Mouse (Mus musculus) large intestine, adult 2 months (tissue): ENCODE measurements around the gene Arf5. TPM values are rescaled to one million over a fixed set of nuclear protein-coding genes. Genes with fewer than 3 reads are reported as not detected.

Source experiments
- DNase-seq: peaks from one replicate; pipeline ENCODE4 v3.0.0-alpha.2; 2012; ENCODE audit warnings: low read depth, low spot score
- WGBS: fragments of 180-500 bp; shearing (Covaris S2); methylation state at CpG from one replicate; pipeline ENCODE4 v1.1.7; 2018; 5-methylcytosine and 5-hydroxymethylcytosine counted together
- polyA plus RNA-seq: library from polyadenylated mRNA; depleted of rRNA; stranded (reverse); fragments of >200 nt; gene quantifications from 2 replicates; pipeline ENCODE4 v1.2.3, GENCODE M21; 2012; rRNA removed

Arf5 gene
- polyA plus RNA-seq = 609 and 620 TPM in 2 replicates

GRCm38 (mm10) chr6:28423313-28423712 lies at the start of gene Arf5:
Arf5 (plus strand) TSS chr6:28423560.
- WGBS = 2% methylated on average over 40 of the region's 42 CpGs
- peak; percentile 63 for DNase-seq

DNA sequence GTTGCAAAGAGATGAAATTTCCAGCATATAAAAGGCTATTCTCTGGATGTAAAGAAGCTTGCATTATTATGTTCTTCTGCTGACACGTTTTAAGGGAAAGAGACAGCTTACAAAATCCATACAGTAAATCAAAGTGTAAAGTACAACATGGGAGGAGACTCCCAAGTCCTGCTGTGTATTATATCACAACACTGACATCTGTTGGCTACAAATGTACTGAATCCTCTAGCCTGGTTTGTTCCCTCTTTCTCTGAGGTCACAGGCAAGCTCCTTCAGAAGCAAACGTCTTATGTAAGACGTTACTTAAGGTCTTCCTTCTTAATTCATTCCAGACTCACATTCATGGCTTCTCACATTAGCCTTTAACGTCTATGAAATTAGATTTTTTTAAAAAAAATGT lies 41.4 kb upstream of the Arf5 start:
- WGBS = 36% methylated on average over 4 of the region's 4 CpGs
- DNase-seq = no peak

- 79% methylated on average over 3 of the region's 3 CpGs for WGBS
- no peak for DNase-seq
Observed at GRCm38 (mm10) chr6:28385169-28385568, 38.2 kb upstream of the Arf5 start.

DNA sequence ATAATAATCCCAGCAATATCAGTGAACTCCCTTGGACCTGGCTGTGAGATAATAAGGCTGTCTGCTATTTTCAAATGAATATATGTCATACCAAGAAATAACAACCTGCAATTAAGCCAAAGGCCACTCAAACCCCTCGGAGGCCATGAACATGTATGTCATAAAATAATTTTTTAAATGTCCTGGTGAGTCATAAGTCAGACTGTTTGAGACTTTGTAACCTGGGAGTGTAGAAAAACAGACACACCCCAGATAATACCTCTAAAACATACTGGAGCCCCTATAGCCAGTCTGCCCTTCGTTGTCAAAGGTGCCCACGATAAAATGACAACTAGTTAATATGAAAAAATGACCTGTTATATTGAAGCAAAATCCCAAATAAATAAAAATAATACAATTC lies 34.3 kb upstream of the Arf5 start:
- WGBS = 41% methylated on average over 3 of the region's 3 CpGs
- no peak for DNase-seq

DNA sequence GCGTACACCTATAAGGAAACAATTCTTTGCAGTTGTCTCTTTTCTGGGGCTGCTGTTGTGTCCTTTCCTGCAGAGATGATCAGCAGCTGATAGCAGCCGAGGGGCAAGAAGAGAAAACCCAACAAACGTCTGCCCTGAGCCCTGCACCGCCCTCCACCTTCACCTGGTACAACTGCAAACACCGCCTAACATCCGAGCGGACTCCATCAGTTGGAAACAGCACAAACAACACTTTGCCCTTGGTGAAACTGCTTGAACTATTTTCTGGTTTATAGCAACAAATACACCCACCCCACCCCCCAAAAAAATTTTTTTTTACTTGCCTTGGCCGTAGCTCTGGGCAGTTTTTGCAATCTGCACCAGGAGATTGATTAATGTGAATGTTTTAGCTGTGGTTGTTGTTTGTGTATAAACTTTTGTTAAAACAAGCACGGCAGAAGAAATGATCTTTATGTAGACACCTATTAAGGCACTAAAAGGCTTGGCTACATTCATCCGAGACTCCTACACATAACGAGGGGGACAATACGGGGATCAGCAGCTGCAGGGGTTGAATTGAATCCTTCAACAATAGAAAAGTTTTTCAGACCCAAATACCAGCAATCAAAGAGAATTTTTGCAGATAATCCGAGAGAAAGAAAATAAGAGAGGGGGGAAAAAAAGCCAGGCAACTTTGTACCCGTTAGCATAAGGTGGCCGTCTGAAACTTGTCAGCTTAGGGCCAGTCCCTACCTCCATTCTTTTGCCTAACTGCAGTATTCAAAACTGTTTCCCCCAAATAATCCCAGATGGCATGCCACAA lies 27.1 kb upstream of the Arf5 start:
- DNase-seq = no peak
- 41% methylated on average over 15 of the region's 15 CpGs for WGBS

GRCm38 (mm10) chr6:28396853-28397457 lies 26.4 kb upstream of the Arf5 start:
- WGBS = 7% methylated on average over 19 of the region's 19 CpGs

DNA sequence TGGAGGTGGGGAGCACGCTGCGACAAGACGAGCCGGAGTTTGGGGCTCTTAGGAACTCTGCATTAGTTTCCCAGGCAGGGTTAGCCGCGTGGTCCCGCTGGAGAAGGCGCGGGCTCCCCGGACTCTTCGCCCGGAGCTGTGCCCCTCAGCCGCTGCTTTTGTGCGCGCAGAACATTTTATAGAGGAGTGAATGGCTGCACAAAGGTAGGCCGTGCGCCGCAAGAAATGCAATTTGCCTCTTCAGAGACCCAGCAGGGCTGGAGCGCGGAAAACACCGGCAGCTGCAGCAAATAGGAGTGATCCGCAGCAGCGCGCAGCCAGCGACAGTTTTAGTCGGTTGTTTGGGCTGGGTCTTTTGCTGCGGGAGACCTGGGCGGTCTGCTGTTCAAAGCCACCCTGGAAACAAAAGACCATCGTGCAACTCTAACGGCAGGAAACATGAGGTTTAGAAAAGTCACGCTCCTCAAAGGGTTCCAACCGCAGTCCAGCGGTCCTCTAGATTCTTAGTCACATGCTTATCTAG lies 25.6 kb upstream of the Arf5 start, which contains the start of gene Zfp800:
Zfp800 (minus strand) TSS at position 325 of the 523 bp plus-strand sequence.
- WGBS = 4% methylated on average over 33 of the region's 33 CpGs
- DNase-seq = no peak

More at GRCm38 (mm10) chr6:28396853-28397457, 26.4 kb upstream of the Arf5 start:
- DNase-seq = no peak

DNA sequence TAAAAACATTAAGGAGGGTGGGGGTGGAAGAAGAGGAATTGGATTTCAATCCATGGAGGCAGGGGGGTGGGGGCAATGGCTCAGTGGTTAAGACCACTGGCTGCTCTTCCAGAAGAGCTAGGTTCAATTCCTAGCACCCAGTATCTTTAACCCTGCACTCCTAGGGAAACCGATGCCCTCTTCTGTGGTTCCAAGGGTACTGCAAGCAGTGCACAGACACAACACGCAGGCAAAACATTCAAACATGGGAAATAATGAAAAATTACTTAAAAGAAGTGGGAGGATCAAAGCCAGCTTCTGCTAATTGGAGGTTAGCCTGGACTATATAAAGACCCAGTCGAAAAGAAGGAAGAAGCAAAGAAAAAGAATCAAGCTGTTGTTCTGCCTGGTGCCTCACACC lies 24.6 kb upstream of the Arf5 start:
- 85% methylated on average over 3 of the region's 3 CpGs for WGBS
- no peak for DNase-seq

DNA sequence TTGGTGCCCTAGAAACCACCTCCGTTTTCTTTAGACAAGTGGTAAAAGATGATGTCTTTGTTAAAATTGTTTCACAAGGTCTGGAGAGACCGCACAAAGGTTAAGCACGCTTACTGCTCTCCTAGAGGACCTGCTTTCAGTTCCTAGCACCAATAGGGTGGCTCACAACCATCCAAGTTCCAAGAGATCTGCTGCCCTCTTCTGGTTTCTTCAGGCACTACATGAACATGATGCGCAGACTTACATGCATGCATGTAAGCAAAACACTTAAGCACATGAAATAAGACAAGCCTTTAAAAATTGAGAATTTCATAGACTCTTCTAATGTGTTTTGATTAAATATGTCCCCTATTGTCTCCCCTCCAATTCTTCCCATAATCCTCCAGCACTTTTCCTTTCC lies 23.6 kb upstream of the Arf5 start:
- WGBS = 91% methylated on average over 4 of the region's 4 CpGs
- DNase-seq = no peak

GRCm38 (mm10) chr6:28410053-28410452 lies 13.3 kb upstream of the Arf5 start:
- no peak for DNase-seq

GRCm38 (mm10) chr6:28411236-28411635 lies 12.1 kb upstream of the Arf5 start:
- WGBS = 70% methylated on average over 2 of the region's 2 CpGs
- DNase-seq = no peak

More at GRCm38 (mm10) chr6:28410053-28410452, 13.3 kb upstream of the Arf5 start:
- 80% methylated on average over 9 of the region's 9 CpGs for WGBS

DNA sequence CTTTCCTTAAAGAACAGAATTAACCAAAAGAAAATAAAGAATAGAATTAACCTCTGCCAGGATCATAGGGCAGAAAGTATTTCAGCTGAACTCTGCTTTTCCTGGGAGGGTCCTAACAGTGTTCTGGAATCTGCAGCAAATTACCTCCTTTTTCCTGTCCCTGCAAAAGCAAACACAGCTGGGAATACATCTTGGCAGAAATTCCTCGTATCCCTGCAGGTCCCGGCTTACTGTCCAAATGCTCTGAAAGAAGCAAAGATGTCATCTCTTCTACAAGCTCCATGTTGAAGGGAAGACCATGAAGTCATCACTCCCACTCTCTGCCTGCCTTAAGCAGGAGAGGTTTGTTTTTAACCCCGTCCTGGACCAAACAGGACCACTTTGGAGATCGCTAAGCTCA lies 6.4 kb upstream of the Arf5 start:
- 58% methylated on average over 4 of the region's 4 CpGs for WGBS

GRCm38 (mm10) chr6:28418449-28418848 lies 4.9 kb upstream of the Arf5 start:
- WGBS = 71% methylated on average over 14 of the region's 14 CpGs
- no peak for DNase-seq

More for the DNA sequence above, 6.4 kb upstream of the Arf5 start:
- DNase-seq = no peak

GRCm38 (mm10) chr6:28419673-28420072 lies 3.7 kb upstream of the Arf5 start:
- DNase-seq = no peak
- 34% methylated on average over 2 of the region's 2 CpGs for WGBS

DNA sequence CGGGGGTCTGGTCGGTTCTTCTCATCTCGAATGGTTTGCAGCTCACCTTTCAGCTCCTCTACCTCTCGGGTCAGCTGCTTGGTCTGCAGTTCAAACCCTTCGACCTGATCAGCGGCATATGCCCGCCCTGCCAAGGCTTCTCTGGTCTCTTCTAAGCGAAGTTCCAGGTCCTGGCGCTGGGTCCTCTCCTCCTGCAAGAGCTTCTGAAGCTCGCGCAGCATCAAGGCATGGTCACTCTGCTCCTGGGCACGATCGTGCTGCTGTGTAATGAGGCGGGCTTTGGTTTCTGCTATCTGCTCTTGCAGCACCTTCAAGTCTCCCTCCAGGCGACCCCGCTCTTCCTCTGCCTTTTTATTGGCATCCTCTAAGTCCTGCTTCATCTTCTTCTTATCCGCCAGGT lies 3.0 kb upstream of the Arf5 start:
- DNase-seq = no peak
- WGBS = 63% methylated on average over 17 of the region's 17 CpGs

GRCm38 (mm10) chr6:28420865-28421264 lies 2.5 kb upstream of the Arf5 start:
- no peak for DNase-seq
- 9% methylated on average over 13 of the region's 13 CpGs for WGBS

DNA sequence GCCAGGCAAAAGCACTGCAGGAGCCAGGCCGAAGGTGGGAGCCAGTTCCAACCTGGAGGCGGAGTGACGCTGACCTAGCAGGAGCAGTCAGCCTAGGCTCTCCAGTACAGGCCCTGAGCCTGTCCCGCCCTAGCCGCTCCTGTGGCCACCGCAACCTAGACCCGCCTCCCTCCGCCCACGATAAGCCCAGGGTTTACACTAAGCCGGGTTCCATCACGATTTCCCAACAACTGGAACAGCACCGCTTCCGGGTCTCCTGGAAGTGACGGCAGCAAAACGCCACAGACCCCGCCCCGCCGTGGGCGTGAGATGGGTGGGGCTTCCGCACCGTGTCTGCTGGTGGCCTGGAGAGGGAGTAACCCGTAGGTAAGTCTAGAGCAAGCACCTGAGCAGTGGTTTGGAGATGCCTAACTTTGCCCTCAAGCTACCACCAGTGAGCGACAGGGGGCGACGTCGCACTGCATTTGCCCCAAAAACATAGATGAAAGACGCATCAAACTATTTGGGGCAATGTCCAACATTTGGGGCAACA lies 1.8 kb upstream of the Arf5 start:
- WGBS = under 1% methylated on average over 27 of the region's 27 CpGs
- peak; percentile 93 for DNase-seq

- WGBS = 59% methylated on average over 15 of the region's 15 CpGs
- no peak for DNase-seq
Observed at GRCm38 (mm10) chr6:28422651-28423290, 589 bp upstream of the Arf5 start.

DNA sequence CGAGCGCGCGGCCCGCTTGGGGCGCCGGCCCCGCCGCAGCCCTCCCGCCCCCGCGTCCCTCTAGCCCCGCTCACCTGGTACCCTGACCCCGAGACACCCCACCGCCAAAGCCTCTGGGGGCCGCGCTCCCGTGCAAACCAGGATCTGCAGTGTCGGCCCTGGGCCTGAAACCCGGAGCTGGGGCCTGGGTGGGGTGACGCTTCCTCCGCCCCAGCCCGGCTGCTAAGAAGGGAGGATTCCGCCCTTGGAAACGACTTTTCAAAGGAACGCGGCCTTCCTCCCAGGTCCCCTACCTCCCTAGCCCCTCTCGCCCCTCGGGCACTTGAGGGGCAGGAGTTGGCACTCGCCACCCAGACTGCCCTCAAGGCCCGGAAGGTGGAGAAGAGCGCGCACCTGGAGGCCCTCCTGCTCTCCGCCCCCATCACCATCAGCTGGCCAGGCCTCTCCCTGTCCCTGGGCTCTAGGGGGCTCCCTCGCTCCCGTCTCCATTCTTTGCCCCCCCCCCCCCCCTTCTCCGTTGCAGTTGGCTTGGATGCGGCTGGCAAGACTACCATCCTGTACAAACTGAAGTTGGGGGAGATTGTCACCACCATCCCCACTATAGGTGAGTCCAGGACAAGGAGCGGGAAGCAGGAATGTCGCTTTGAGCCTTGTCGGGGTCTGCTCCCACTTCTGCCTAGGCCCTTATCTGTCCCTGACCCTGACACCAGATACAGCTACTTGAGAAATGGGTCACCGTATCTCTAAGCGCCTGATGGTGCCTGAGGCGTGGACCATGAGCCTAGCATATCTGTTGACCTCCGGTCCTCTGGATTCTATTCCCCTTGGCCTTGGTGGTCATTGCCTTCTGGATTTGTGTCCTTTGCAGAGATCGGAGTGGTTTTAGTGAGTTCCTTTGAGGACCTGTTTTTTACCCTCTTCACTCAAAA lies 671 bp downstream of the Arf5 start:
- no peak for DNase-seq
- 10% methylated on average over 46 of the region's 46 CpGs for WGBS
